Mouse (Mus musculus): Measurements from ENCODE around the gene Abca4. TPM values are rescaled to one million over a fixed set of nuclear protein-coding genes. Genes with fewer than 3 reads are reported as not detected.

The Abca4 gene
- polyA plus RNA-seq, 1 experiment from 2014 or later: 0.70 TPM

DNA sequence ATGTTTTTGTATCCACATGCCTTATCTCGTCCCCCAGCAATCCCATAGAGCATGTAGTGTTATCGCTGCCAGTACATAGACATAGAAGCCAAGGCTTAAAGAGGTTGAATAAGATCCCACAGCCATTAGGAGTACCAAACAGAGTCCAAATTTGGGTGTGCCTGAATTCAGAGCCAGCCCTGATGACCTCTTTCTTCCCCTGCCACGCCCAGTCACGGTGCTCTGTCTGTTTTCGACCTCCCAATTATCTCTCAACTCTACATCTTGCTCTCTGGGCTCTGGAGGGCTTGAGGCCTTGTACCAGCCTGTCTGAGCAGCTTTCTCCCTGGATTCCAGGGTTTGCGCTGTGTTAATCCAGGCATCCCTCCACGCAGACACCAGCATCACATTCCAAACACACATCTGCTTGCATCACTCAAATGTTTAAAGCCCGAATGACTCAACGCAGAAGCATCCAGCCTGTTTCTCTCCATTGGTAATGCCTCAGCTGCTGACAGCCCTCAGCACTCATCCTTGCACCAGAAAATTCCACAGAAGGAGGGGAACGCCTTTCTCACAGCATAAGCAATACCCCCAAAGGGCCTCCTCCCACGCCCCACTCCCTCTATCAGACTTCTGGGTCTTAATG, 43.9 kb downstream of the Abca4 start:
- no peak overlapping the region for H3K4me2 ChIP-seq (replicated peaks; ENCODE audit: low read depth, low read length)
- H3K4me3 ChIP-seq (ENCODE audit: low read length): no peak overlapping the region
- H3K4me1 ChIP-seq (ENCODE audit: control insufficient read depth, insufficient read depth, low read length): no peaks in the 10 kb centered on the region
- no peaks in the 10 kb centered on the region for H3K27me3 ChIP-seq (ENCODE audit: control insufficient read depth, insufficient read depth, low read length)
- ATAC-seq (ENCODE audit: low FRiP score, low TSS enrichment): peak; percentile 77
- H3K9ac ChIP-seq (ENCODE audit: low read depth, low read length): no peak overlapping the region
- no peaks in the 10 kb centered on the region for H3K9me3 ChIP-seq (ENCODE audit: control insufficient read depth, low read length)
- 73% methylated on average over 11 of the region's 11 CpGs for WGBS
- H3K27ac ChIP-seq (ENCODE audit: low read depth, low read length): peak overlapping the region; percentile 47; the same call in 1 of the 2 replicates
- H3K36me3 ChIP-seq (ENCODE audit: control insufficient read depth, insufficient read depth, low read length): no peaks in the 10 kb centered on the region

DNA sequence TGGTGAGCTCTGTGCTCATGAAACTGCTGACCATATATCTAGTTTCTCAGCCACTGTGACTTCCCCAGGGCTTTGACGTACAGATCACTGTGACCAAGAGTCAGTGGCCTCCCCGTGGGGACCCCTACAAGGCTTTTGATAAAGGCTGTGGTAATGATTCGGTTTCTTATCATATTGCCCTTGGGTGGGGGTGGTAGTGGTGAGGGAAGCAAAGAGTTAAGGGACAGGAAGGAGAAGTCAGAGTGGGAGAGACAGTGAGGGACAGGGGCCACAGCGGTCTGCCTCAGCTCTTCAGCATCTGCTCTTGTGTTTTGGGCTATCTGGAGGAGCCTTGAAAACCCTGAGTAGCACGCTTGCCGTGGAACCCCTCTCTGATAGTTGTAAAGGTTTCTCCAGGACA, 46.1 kb downstream of the Abca4 start:
- ATAC-seq (ENCODE audit: low FRiP score, low TSS enrichment): no peak
- H3K9ac ChIP-seq (ENCODE audit: low read depth, low read length): no peak overlapping the region
- H3K36me3 ChIP-seq (ENCODE audit: control insufficient read depth, insufficient read depth, low read length): no peaks in the 10 kb centered on the region
- H3K4me2 ChIP-seq (replicated peaks; ENCODE audit: low read depth, low read length): no peak overlapping the region
- 85% methylated on average over 6 of the region's 6 CpGs for WGBS
- no peaks in the 10 kb centered on the region for H3K9me3 ChIP-seq (ENCODE audit: control insufficient read depth, low read length)
- H3K4me1 ChIP-seq (ENCODE audit: control insufficient read depth, insufficient read depth, low read length): no peaks in the 10 kb centered on the region
- H3K27me3 ChIP-seq (ENCODE audit: control insufficient read depth, insufficient read depth, low read length): no peaks in the 10 kb centered on the region
- no peak overlapping the region for H3K4me3 ChIP-seq (ENCODE audit: low read length)
- H3K27ac ChIP-seq (ENCODE audit: low read depth, low read length): no peak overlapping the region

GRCm38 (mm10) chr3:122099713-122100112, 55.5 kb downstream of the Abca4 start:
- no peaks in the 10 kb centered on the region for H3K9me3 ChIP-seq (ENCODE audit: control insufficient read depth, low read length)
- no peak overlapping the region for H3K4me3 ChIP-seq (ENCODE audit: low read length)
- no peak overlapping the region for H3K9ac ChIP-seq (ENCODE audit: low read depth, low read length)
- no peak overlapping the region for H3K4me2 ChIP-seq (replicated peaks; ENCODE audit: low read depth, low read length)
- no peaks in the 10 kb centered on the region for H3K4me1 ChIP-seq (ENCODE audit: control insufficient read depth, insufficient read depth, low read length)
- no peak overlapping the region for H3K27ac ChIP-seq (ENCODE audit: low read depth, low read length)
- H3K36me3 ChIP-seq (ENCODE audit: control insufficient read depth, insufficient read depth, low read length): no peaks in the 10 kb centered on the region
- H3K27me3 ChIP-seq (ENCODE audit: control insufficient read depth, insufficient read depth, low read length): no peaks in the 10 kb centered on the region
- WGBS: 71% methylated on average over 5 of the region's 5 CpGs
- no peak for ATAC-seq (ENCODE audit: low FRiP score, low TSS enrichment)

DNA sequence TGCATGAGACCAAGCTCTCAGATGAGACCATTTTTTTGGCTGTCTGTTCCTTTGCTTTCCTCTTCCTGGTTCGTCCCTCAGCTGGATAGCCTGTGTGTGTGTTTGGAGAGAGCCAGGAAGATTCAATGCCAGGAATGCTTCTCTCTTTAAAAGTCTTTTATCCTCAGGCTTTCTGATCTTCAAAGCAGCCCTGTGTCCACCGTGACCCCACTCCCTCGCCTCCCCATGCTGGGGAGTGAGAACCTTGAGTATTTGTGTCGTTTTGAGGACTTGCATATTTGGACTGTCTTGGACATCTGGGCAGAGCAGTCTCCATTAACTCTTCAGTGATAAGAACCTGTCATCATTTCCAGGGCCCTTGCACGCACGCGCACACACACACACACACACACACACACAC, 57.8 kb downstream of the Abca4 start:
- Histone ChIP-seq H3K9ac (ENCODE audit: low read depth, low read length) (no peak overlapping the region), H3K27ac (ENCODE audit: low read depth, low read length) (no peak overlapping the region), H3K9me3 (ENCODE audit: control insufficient read depth, low read length) (no peaks in the 10 kb centered on the region), H3K4me1 (ENCODE audit: control insufficient read depth, insufficient read depth, low read length) (peaks cover 3% of the 10 kb centered on the region; the same call in 1 of the 2 replicates), H3K4me2 (replicated peaks; ENCODE audit: low read depth, low read length) (no peak overlapping the region), H3K36me3 (ENCODE audit: control insufficient read depth, insufficient read depth, low read length) (no peaks in the 10 kb centered on the region), H3K4me3 (ENCODE audit: low read length) (no peak overlapping the region), H3K27me3 (ENCODE audit: control insufficient read depth, insufficient read depth, low read length) (no peaks in the 10 kb centered on the region)
- no peak for ATAC-seq (ENCODE audit: low FRiP score, low TSS enrichment)
- WGBS: 44% methylated on average over 7 of the region's 7 CpGs

- H3K9ac ChIP-seq (ENCODE audit: low read depth, low read length): no peak overlapping the region
- peak overlapping the region; percentile 9; the same call in 1 of the 2 replicates for H3K4me2 ChIP-seq (replicated peaks; ENCODE audit: low read depth, low read length)
- 0 out of 2 replicates have a peak overlapping the region, but pooled peaks have one; percentile 0 for H3K4me3 ChIP-seq (ENCODE audit: low read length)
Observed at GRCm38 (mm10) chr3:122103864-122104808, 59.9 kb downstream of the Abca4 start.

DNA sequence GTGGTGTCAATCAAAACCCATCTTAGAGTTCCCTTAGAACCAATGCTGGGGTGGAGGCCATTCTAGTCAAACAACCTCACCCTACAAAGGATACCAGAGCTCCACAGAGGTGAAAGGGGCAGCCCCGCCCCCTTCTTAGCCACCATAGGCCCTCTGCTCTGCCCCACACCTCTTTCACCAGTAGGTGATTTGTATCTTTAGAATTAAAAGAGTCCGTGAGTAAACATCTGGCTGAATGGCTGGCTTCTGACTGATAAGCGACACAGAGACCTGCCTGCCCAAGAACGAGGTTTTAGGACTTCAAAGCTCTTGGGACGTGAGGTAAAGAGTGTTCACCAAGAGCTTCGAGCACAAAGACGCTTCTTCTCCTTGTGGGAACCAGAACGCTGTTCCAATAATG, 62.7 kb downstream of the Abca4 start:
- Histone ChIP-seq H3K27ac (ENCODE audit: low read depth, low read length) (peak overlapping the region; percentile 37; the same call in 1 of the 2 replicates), H3K4me1 (ENCODE audit: control insufficient read depth, insufficient read depth, low read length) (peaks cover 6% of the 10 kb centered on the region)
- 77% methylated on average over 8 of the region's 8 CpGs for WGBS

More at GRCm38 (mm10) chr3:122103864-122104808, 59.9 kb downstream of the Abca4 start:
- Histone ChIP-seq H3K27ac (ENCODE audit: low read depth, low read length) (no peak overlapping the region), H3K27me3 (ENCODE audit: control insufficient read depth, insufficient read depth, low read length) (no peaks in the 10 kb centered on the region), H3K4me1 (ENCODE audit: control insufficient read depth, insufficient read depth, low read length) (peaks cover 3% of the 10 kb centered on the region; the same call in 1 of the 2 replicates), H3K36me3 (ENCODE audit: control insufficient read depth, insufficient read depth, low read length) (no peaks in the 10 kb centered on the region), H3K9me3 (ENCODE audit: control insufficient read depth, low read length) (no peaks in the 10 kb centered on the region)
- ATAC-seq (ENCODE audit: low FRiP score, low TSS enrichment): peak; percentile 60
- whole genome bisulfite sequencing: 37% methylated on average over 20 of the region's 20 CpGs

GRCm38 (mm10) chr3:122107643-122108194, 63.5 kb downstream of the Abca4 start:
- Histone ChIP-seq H3K4me1 (ENCODE audit: control insufficient read depth, insufficient read depth, low read length) (peaks cover 6% of the 10 kb centered on the region), H3K9ac (ENCODE audit: low read depth, low read length) (no peak overlapping the region), H3K36me3 (ENCODE audit: control insufficient read depth, insufficient read depth, low read length) (no peaks in the 10 kb centered on the region), H3K27ac (ENCODE audit: low read depth, low read length) (no peak overlapping the region), H3K9me3 (ENCODE audit: control insufficient read depth, low read length) (no peaks in the 10 kb centered on the region), H3K4me3 (ENCODE audit: low read length) (no peak overlapping the region), H3K4me2 (replicated peaks; ENCODE audit: low read depth, low read length) (no peak overlapping the region), H3K27me3 (ENCODE audit: control insufficient read depth, insufficient read depth, low read length) (no peaks in the 10 kb centered on the region)
- ATAC-seq (ENCODE audit: low FRiP score, low TSS enrichment): no peak
- 69% methylated on average over 14 of the region's 14 CpGs for WGBS

More for the DNA sequence above, 62.7 kb downstream of the Abca4 start:
- Histone ChIP-seq H3K4me3 (ENCODE audit: low read length) (no peak overlapping the region), H3K27me3 (ENCODE audit: control insufficient read depth, insufficient read depth, low read length) (no peaks in the 10 kb centered on the region), H3K36me3 (ENCODE audit: control insufficient read depth, insufficient read depth, low read length) (no peaks in the 10 kb centered on the region), H3K9me3 (ENCODE audit: control insufficient read depth, low read length) (no peaks in the 10 kb centered on the region), H3K9ac (ENCODE audit: low read depth, low read length) (no peak overlapping the region), H3K4me2 (replicated peaks; ENCODE audit: low read depth, low read length) (no peak overlapping the region)
- ATAC-seq (ENCODE audit: low FRiP score, low TSS enrichment): no peak

DNA sequence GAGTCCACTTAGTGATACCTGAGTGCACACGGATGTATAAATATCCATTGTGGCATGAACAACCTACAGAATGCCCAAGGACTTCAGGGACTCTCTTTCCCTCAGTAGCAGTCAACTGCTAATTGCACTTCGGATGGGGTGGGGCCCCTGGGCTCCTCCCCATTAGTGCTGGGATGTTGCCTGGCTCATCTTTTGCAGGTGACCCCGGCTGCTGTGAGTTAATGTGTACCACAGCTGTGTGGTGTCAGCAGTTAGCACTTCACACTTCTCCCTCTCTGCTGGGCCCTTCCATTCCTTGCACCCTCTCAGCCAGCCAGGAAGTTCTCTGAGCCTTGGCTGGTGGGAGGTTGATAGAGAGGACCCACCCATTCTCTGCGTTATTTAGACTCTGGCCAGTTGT, 65.2 kb downstream of the Abca4 start:
- no peaks in the 10 kb centered on the region for H3K27me3 ChIP-seq (ENCODE audit: control insufficient read depth, insufficient read depth, low read length)
- 42% methylated on average over 4 of the region's 4 CpGs for WGBS
- ATAC-seq (ENCODE audit: low FRiP score, low TSS enrichment): no peak
- H3K36me3 ChIP-seq (ENCODE audit: control insufficient read depth, insufficient read depth, low read length): no peaks in the 10 kb centered on the region
- no peak overlapping the region for H3K9ac ChIP-seq (ENCODE audit: low read depth, low read length)
- no peak overlapping the region for H3K4me3 ChIP-seq (ENCODE audit: low read length)
- peaks cover 6% of the 10 kb centered on the region for H3K4me1 ChIP-seq (ENCODE audit: control insufficient read depth, insufficient read depth, low read length)
- no peak overlapping the region for H3K27ac ChIP-seq (ENCODE audit: low read depth, low read length)
- no peaks in the 10 kb centered on the region for H3K9me3 ChIP-seq (ENCODE audit: control insufficient read depth, low read length)
- H3K4me2 ChIP-seq (replicated peaks; ENCODE audit: low read depth, low read length): no peak overlapping the region

Data from kidney, embryonic 14.5 days (tissue).